Mouse (Mus musculus): ENCODE measurements around the gene Ssh1.
A peak's percentile ranks its signal among the peaks of the same experiment; 100 is the strongest.

The Ssh1 gene

GRCm38 (mm10) chr5:113992339-113992831 is 1.3 kb downstream of the Ssh1 start:
- peak; percentile 57 to 75 for DNase-seq

GRCm38 (mm10) chr5:113991141-113991540 is 2.6 kb downstream of the Ssh1 start:
- no peak for DNase-seq

DNA sequence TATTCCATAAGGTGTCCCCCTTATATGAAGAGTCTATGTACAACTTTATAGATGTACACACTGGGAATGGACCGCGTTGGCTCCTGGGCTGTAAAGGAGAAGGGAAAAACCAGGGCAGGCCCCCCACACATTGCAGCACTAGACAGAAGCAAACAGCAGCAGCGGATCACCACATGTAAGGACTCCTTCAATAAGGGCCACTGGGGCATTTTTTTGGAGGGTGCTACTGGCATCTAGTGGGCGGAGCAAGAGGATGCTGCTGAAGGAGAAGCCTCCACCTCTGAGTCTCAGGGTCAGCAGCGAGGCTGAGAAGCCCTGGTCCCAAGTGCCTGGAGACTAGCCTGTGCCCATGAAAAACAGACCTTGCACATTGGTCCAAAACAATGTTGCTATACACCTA is 3.1 kb downstream of the Ssh1 start:
- no peak for DNase-seq

GRCm38 (mm10) chr5:113989437-113990024 is 4.2 kb downstream of the Ssh1 start:
- DNase-seq = no peak

DNA sequence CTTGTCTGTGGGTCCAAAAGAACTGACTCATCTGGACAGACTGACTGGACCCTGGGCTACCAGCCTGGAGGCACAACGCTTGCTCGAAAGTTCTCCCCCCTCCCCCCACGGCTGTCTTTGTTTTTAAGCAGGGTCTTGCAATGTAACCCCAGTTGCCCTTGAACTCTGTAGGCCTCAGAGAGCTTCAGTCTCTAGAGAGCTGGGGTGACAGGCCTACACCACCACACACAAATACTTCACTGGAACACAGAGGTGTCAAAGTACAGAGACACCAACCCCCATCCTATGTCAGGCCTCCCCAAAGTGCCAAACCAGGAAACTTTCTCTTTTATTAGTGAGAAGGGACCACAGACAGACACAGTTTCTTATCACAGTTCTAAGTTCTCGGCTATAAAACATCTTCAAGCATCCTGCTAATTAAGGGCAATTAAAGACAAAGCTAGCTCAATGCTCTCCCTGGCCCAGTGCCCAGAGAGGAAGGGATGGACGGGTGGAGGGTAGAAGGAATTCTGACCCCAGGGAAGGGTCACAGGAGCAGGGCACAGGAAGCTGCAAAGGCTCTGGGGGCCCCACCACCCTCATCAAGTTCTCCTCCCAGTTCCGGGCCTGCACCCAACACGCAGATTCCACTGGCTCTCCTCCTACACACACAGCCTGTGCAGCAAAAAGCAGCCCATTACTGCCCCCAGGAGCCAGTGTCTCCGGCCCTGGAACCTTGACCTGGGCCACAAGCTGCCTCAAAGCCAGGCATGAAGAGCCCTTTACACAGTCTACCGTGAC is 7.3 kb downstream of the Ssh1 start:
- peak; percentile 84 to 90 for DNase-seq

- no peak for DNase-seq
Observed at GRCm38 (mm10) chr5:113985737-113986136, 8.0 kb downstream of the Ssh1 start.

GRCm38 (mm10) chr5:113984025-113984740 is 9.5 kb downstream of the Ssh1 start:
- DNase-seq = no peak

GRCm38 (mm10) chr5:113983541-113983940 is 10.2 kb downstream of the Ssh1 start:
- DNase-seq = no peak

- no peak for DNase-seq
Observed at GRCm38 (mm10) chr5:113981843-113982242, 11.9 kb downstream of the Ssh1 start.

GRCm38 (mm10) chr5:113981171-113981570 is 12.5 kb downstream of the Ssh1 start:
- no peak for DNase-seq

DNA sequence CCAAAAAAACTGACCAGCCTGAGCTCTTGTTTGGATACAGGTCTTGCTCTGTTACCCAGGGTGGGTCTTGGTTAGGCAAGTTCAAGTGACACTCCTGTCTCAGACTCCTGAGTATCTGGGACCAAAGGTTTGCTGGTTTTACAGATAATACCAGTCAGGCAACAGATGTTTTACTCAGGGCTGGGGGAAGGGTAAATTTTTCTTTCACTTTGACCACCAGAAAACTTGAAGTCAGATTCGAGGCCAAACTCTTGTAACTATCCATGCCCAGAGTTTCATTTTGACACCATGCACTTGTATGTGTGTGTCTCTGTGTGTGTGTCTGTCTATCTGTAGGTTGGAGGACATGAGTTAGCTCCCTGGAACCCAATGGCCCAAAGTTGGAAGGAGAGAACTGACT is 13.2 kb downstream of the Ssh1 start:
- no peak for DNase-seq

GRCm38 (mm10) chr5:113977309-113977708 is 16.4 kb downstream of the Ssh1 start:
- no peak for DNase-seq

DNA sequence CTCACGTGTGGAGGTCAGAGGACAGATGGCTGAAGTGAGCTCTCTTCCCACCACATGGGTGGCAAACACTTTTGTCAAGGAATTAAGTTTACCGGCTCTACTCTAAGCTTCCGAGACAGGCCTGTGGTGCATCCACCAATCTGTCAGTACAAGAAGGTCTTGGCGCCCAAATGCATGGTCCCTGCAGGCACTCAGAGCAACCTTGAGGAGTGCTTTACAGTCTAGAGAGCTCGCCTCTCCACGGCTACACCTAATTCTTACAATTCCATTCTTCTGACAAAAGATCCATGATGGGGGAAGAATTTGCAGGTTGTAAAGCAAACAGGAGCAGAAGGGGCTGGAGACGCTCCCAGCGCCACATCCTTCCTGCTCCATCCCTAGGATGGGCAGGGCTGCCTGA is 17.1 kb downstream of the Ssh1 start:
- DNase-seq = no peak

DNA sequence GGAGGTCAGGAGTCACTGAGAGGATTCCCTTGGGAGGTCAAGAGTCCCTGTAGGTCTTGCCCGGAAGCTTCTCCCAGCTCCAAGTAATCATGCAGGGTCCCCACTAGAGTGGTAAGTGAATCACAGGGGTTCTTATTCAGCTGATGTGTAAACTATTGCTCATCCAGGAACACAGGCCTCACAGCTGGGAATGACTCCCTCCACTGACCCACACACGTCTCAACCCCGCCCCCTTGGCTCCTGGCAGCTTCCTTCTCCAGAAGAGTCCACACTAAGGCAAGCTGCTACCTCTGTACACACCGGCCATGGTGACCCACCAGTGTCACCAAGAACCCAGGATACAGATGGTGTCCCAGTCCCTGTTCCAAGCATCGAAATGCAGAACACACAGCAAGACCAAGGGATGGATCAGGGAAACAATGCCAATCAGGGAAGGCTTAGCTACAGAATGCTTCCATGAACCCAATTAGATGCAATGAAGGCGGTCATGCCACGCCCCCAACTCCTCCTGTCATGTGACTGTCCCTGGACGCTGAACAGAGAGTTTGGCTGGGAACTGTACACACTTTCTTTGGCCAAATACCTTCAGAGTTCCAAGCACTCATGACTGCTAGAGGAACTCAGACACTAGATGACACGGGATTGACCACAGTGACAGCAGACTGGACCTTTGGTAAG is 18.0 kb downstream of the Ssh1 start:
- DNase-seq = peak; percentile 63 to 73

DNA sequence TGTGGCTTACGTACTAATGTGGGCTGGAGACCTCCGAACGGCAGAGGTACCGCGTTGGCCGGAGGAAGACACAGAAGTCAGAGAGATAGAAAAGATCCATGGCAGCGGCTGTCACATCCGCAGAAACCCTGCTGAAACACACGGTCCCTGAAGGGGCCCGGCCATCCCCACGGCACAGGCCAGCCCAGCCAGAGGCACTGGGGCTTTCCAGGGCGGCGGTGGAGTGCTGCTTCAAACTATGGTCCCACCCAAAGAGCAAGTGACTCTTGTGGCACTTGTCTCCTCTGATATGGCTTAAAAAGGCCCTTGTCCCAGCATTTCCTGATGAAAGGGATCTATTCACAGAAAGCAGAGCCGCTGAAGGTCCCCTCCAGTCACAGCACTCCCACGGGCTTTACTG is 19.1 kb downstream of the Ssh1 start:
- no peak for DNase-seq

DNA sequence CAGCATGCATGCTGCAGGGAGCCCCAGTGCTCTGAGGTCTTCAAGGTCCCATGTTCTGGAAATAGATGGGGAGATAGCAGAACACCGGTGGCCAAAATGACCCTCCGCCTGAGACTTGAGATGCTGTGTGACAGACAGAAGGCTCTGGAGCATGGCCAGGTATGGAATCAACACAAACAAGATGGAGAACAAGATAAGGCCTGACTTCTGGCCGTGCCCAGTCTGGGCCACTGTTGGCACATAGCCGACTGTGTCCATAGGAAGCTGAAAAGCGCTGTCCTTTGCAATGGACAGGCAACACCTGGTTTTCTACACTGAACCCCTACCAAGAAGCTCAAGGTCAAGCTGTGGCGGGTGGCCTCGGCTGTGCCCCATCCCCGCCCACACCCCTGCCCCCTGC is 19.9 kb downstream of the Ssh1 start:
- DNase-seq = peak in 1 of 2 experiments; percentile 31

DNA sequence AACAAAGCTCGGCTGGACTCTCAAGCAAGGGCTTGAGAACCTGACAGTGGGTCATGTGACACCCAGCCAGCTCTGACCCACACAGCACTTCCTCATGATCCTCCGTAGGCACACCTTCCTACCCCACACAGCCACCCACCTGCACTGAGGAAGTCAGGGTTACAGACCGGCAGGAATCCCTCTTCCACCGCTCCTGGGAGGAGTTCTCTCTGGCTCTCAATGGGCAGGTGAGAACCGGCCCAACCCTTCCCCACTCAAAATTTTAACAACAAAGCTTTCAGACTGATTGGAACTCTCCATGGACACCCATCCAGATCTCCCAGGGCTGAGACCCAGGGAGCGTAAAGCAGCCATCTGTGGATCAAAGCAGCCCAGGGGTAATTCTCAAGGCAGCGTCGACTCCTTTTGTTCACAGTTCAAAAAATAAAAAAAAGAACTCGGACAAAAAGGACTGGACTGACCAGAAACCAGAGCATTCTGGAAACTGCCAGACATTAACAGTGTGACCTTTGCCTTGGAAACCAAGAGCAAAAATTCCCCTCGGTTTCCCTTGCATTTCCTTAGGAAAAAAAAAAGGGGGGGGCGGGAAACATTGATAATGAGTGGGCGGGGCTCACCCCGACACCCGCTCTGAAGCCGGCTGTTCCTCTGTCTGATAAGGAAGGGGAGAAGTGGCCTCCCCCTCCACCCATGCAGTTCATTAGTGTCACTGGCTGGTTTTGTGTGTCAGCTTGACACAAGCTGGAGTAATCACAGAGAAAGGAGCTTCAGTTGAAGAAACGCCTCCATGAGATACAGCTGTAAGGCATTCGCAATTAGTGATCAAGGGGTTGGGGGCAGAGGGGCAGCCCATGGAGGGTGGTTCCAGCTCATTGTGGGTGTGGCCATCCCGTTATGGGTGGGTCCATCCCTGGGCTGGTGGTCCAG is 20.8 kb downstream of the Ssh1 start:
- peak; percentile 55 to 73 for DNase-seq

DNA sequence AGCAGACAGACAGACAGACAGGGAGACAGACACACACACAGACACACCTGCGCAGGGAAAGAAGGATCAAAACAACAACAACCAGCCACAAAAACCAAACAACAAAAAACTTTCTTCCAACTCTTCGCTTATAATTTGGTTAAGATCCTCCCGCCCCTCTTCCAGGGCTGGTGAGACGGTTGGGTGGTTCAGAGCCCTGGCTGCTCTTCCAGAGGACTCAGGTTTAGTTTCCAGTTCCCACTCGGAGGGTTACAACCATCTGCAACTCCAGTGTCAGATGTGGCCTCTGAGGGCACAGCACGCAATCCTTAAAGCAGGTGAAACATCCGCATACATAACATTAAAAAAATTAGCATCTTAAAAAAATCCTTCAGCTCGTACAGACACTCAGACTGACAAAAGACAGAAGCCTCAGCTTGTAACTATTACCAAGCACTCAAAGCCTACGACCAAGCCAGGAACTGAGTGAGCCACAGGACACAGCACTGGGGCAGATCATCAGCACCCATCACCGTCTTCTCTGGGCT is 22.2 kb downstream of the Ssh1 start:
- peak in 1 of 2 experiments; percentile 35 for DNase-seq

DNA sequence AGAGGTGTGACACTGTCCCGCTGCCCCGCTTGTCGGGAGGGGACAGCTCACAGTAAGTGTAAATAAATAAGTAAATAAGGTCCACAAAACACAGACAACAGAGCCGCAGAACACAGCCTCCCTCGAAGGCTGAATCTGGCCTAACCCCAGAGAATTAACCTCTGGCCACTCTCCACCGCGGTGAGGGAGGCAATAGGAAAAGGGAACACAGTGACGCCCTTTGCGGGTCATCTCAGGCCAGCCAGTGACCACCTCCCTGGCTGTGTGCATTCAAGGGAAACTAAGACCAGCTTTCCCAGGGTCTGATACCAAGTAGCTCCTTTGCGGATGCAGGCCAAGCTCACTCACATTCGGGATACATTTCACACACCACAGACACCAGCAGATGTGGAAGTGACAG is 25.3 kb downstream of the Ssh1 start:
- peak; percentile 37 to 43 for DNase-seq

DNA sequence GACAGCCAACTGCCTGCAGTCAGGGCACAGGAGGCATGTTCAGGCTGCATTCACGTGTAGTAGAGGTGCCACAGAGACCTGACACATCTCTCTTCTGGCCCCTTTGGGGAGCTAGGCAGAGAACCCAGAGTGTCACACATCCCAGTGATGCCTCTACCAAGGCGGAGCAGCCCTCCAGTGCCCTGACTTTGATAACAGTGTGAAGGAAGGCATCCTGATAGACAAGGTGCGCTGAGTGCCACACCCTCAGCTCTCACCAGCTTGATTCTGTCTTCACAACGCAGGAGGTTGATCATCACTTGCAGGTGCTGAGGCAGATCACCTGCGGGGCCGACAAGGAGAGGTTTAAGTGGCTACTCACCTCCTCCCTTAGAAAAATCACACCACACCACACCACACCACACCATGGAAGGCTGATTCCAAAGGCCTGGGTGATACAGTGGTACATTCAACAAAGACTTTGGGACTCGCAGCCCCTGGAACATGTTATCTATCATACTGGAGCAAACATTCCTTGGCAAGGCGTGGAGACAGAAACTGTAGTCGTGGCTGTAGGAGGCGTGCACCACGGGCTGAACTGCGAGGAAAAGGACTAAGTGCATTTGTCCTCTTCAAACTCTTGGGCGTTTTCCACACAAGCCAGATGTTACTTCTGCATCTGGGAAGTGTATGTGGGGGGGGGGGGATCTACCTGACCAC is 27.1 kb downstream of the Ssh1 start:
- DNase-seq = no peak

DNA sequence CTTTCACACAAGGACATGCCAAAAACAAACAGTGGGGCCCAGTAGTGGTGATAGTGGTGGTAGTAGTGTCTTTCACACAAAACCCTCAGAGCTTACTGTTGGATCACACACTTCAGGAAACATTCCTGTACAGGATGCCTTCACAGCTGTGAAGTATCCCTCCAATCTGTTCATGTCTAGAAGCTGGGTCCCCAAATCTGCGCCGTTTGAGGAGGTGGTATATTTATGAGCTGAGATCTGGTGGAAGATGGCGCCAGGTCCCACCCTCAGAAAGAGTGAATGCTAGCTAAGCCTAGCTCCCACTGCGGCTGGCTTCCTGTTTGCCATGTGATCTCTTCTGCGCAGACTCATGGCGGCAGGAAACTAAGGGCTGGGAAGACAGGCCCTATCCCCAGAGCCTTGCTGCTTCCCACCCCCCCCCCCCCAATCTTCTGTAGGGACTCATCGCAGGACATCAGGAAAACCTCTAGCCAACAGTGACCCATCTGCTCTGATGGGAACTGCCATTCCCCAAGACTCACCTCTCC is 28.0 kb downstream of the Ssh1 start:
- no peak for DNase-seq

Data from kidney, postnatal 4 days (tissue).